Mouse (Mus musculus) embryonic facial prominence, embryonic 13.5 days (tissue): ENCODE measurements around the gene Basp1. TPM values are rescaled to one million over a fixed set of nuclear protein-coding genes. Genes with fewer than 3 reads are reported as not detected.
A peak's percentile ranks its signal among the peaks of the same experiment; 100 is the strongest.

Source experiments
- ATAC-seq: fragments of 200-750 bp; cut with Nextera tagmentation; 2 replicates; pipeline ENCODE4 v1.8.0; 2017; ENCODE audit warnings: low read depth; ENCODE audit not compliant: insufficient number of reproducible peaks, insufficient read depth, low FRiP score, low TSS enrichment
- H3K27ac ChIP-seq: fragments of 300-500 bp; sonication (generic); 2 replicates; pipeline ENCODE4 v1.5.1; 2015; ENCODE audit warnings: moderate library complexity, mild to moderate bottlenecking, inconsistent platforms
- H3K27me3 ChIP-seq: fragments of 300-500 bp; sonication (generic); 2 replicates; pipeline ENCODE4 v1.6.1; 2015; ENCODE audit warnings: mild to moderate bottlenecking, inconsistent platforms
- H3K36me3 ChIP-seq: fragments of 300-500 bp; sonication (generic); 2 replicates; pipeline ENCODE4 v1.6.1; 2015; ENCODE audit warnings: mild to moderate bottlenecking, inconsistent platforms
- H3K4me1 ChIP-seq: fragments of 300-500 bp; sonication (generic); 2 replicates; pipeline ENCODE4 v1.6.1; 2015; ENCODE audit warnings: inconsistent platforms
- H3K4me2 ChIP-seq: fragments of 300-500 bp; sonication (generic); 2 replicates; pipeline ENCODE4 v1.6.1; 2015; ENCODE audit warnings: moderate library complexity, mild to moderate bottlenecking, inconsistent platforms
- H3K4me3 ChIP-seq: fragments of 300-500 bp; sonication (generic); 2 replicates; pipeline ENCODE4 v1.5.1; 2015; ENCODE audit warnings: mild to moderate bottlenecking, inconsistent platforms
- H3K9ac ChIP-seq: fragments of 300-500 bp; sonication (generic); 2 replicates; pipeline ENCODE4 v1.6.1; 2015; ENCODE audit warnings: mild to moderate bottlenecking, inconsistent platforms
- H3K9me3 ChIP-seq: fragments of 300-500 bp; sonication (generic); 2 replicates; pipeline ENCODE4 v1.6.1; 2016; ENCODE audit warnings: inconsistent platforms
- WGBS: fragments of 180-500 bp; shearing (Covaris S2); methylation state at CpG from one replicate; pipeline ENCODE4 v1.1.7; 2015; ENCODE audit warnings: mixed read lengths; 5-methylcytosine and 5-hydroxymethylcytosine counted together
- polyA plus RNA-seq: library from polyadenylated mRNA; unstranded; fragments of >200 nt; fragmentation: Nextera tagmentation; extraction: Ambion mirVana; gene quantifications from 2 replicates; pipeline ENCODE4 v1.2.1, GENCODE M21; 2015

Basp1 gene
- polyA plus RNA-seq, 1 experiment from 2014 or later, result 56.1 TPM

DNA sequence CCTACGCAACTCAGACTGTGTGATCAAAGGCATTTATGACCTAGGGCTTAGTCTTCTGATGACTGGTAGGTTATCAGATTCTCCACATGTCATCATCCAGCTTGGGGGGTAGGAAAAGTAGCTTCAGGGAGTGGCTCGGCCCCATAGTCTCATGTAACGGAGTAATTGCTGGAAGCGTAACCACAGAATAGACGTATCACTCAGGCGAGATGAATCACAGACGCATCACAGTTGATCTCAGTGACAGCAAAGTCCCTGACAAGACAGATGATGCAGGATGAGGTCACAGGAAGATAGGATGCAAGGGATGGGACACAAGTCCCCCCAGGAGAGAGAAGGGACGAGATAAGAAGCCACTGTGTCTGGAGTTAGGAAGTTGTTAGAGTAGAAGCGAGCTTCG, 30.6 kb upstream of the Basp1 start:
- no peaks in the 10 kb centered on the region for H3K9me3 ChIP-seq
- peaks cover 25% of the 10 kb centered on the region for H3K4me1 ChIP-seq
- H3K4me2 ChIP-seq, result no peak overlapping the region
- no peak overlapping the region for H3K27ac ChIP-seq
- 60% methylated on average over 10 of the region's 10 CpGs for WGBS
- no peak for ATAC-seq
- H3K9ac ChIP-seq, result no peak overlapping the region
- no peak overlapping the region for H3K4me3 ChIP-seq
- peaks cover 13% of the 10 kb centered on the region for H3K27me3 ChIP-seq
- no peaks in the 10 kb centered on the region for H3K36me3 ChIP-seq

- 82% methylated on average over 8 of the region's 8 CpGs for WGBS
- peaks cover 13% of the 10 kb centered on the region for H3K27me3 ChIP-seq
- ATAC-seq, result no peak
These were observed 29.7 kb upstream of the Basp1 start for GRCm38 (mm10) chr15:25443140-25443790.

GRCm38 (mm10) chr15:25441868-25442185, 28.3 kb upstream of the Basp1 start:
- Histone ChIP-seq H3K4me1 (peaks cover 25% of the 10 kb centered on the region), H3K36me3 (no peaks in the 10 kb centered on the region), H3K27ac (no peak overlapping the region), H3K27me3 (peaks cover 13% of the 10 kb centered on the region), H3K4me3 (no peak overlapping the region), H3K9ac (no peak overlapping the region), H3K9me3 (no peaks in the 10 kb centered on the region), H3K4me2 (0 out of 2 replicates have a peak overlapping the region, but pooled peaks have one; percentile 54)
- 46% methylated on average over 9 of the region's 9 CpGs for WGBS
- no peak for ATAC-seq

More at GRCm38 (mm10) chr15:25443140-25443790, 29.7 kb upstream of the Basp1 start:
- H3K4me2 ChIP-seq, result no peak overlapping the region
- H3K27ac ChIP-seq, result no peak overlapping the region
- H3K4me3 ChIP-seq, result no peak overlapping the region
- peaks cover 25% of the 10 kb centered on the region for H3K4me1 ChIP-seq
- H3K36me3 ChIP-seq, result no peaks in the 10 kb centered on the region
- H3K9ac ChIP-seq, result no peak overlapping the region
- no peaks in the 10 kb centered on the region for H3K9me3 ChIP-seq

DNA sequence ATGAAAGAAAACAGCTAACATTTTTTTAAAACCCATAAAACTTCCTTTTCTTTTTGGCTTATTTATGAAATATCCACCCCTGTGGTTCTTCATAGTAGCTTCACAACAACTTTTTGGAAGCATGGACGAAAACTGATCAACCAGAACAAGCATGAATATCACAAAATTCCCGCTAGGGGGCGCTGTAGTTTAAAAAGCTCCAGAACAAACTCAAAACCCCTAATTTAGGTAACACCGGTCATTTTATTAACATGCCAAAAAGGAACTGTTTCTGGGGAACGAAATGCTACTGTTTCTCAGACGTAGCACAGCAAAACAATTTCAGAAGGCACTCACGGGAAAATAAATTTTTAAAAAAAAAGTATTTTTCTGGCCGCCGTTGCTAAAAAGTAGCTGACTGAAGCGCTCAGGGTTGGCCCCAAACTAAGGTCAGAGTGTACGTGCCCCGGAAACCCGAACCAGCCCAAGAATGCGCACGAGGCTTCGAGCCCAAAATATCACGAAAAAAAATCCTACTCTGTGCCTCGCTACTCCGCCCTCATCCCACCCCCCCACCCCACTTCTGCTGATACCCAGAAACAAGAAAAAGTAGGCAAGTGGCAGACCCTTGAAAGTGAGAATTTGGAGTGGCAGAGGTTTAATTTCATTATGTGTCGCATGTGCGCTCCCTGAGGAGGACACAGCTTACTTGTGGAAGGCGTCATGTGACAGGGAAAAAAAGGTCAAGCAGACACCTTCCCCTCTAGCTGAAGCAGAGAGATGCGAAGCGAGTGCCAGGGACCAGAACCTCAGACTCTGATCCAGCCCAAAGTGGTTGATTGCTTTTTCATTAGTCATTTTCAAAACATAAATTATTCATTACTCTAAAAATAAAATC, 27.7 kb upstream of the Basp1 start:
- peak overlapping the region; percentile 19 for H3K4me3 ChIP-seq

DNA sequence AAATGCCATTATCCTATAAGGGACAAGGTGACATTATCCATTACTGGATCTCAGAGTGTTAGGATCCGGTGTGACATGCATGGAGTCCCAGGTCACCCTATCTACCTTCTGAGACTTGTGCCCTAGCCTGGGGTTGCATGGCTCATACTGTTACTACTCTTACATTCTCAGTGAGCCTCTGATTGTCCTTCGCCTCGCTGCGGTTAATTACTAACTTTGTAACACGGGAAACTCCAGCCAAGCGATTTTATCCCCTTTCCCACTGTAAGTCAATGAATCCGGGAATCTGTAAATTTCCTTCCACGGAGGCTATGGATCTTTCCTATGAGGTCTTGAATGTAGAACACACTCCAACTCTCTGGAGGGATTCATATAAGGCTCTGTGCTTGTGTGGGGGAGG, 26.8 kb upstream of the Basp1 start:
- Histone ChIP-seq H3K9ac (no peak overlapping the region), H3K4me1 (peaks cover 13% of the 10 kb centered on the region), H3K9me3 (no peaks in the 10 kb centered on the region), H3K4me3 (no peak overlapping the region), H3K27me3 (peaks cover 13% of the 10 kb centered on the region), H3K27ac (no peak overlapping the region), H3K36me3 (no peaks in the 10 kb centered on the region), H3K4me2 (no peak overlapping the region)
- whole genome bisulfite sequencing, result 82% methylated on average over 8 of the region's 8 CpGs
- ATAC-seq, result no peak

More for the DNA sequence above, 27.7 kb upstream of the Basp1 start:
- Histone ChIP-seq H3K27ac (no peak overlapping the region), H3K36me3 (no peaks in the 10 kb centered on the region), H3K4me2 (peak overlapping the region; percentile 54), H3K4me1 (peaks cover 21% of the 10 kb centered on the region), H3K27me3 (peaks cover 13% of the 10 kb centered on the region), H3K9me3 (no peaks in the 10 kb centered on the region), H3K9ac (no peak overlapping the region)
- no peak for ATAC-seq
- WGBS, result 6% methylated on average over 24 of the region's 24 CpGs

GRCm38 (mm10) chr15:25432341-25432740, 18.8 kb upstream of the Basp1 start:
- no peak overlapping the region for H3K4me2 ChIP-seq
- no peaks in the 10 kb centered on the region for H3K9me3 ChIP-seq
- no peak overlapping the region for H3K27ac ChIP-seq
- no peak for ATAC-seq
- 0 out of 2 replicates have a peak, but pooled peaks cover 3% of the 10 kb centered on the region for H3K4me1 ChIP-seq
- H3K4me3 ChIP-seq, result no peak overlapping the region
- H3K27me3 ChIP-seq, result no peaks in the 10 kb centered on the region
- no peaks in the 10 kb centered on the region for H3K36me3 ChIP-seq
- 72% methylated on average over 1 of the region's 1 CpGs for WGBS
- H3K9ac ChIP-seq, result no peak overlapping the region

DNA sequence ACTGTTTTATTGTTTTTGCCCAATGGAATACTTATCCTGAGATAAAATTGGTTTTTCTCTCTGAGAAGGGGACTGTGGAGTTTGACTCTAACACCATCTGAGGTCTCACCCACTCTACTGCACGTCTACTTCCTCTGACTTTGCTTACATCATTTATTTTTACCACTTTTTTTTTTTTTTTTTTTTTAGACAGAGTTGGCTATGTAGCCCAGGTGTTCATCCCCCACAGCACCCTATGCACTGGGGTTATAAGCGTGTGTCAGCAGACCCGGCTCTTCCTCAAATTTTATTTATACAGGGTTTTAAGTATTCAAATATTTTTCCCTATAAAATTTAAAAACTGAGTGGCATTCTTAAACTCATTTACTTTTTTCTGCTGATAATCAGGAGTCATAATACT, 16.6 kb upstream of the Basp1 start:
- Histone ChIP-seq H3K4me3 (no peak overlapping the region), H3K9ac (no peak overlapping the region), H3K4me2 (no peak overlapping the region), H3K4me1 (peaks cover 6% of the 10 kb centered on the region; the same call in 1 of the 2 replicates), H3K9me3 (no peaks in the 10 kb centered on the region), H3K36me3 (no peaks in the 10 kb centered on the region), H3K27ac (no peak overlapping the region), H3K27me3 (no peaks in the 10 kb centered on the region)
- WGBS, result 78% methylated on average over 3 of the region's 3 CpGs
- no peak for ATAC-seq

DNA sequence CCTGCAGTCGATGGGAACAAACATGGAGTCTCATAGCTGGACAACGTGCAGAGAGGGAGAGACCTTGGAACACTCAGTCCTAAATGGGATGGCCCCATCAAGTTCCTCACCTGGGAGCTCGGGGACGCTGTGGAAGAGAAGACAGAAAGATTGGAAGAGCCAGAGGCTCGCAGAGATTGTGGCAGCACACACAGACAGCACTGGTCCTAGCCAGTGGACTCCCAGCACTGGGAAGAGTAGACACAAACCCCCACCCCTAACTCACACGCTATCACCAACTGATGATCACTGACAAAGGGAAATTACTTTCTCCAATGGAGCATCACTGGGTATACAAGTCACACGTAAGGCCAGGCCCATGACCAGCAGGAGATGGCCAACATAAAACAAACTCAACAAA, 15.4 kb upstream of the Basp1 start:
- no peak overlapping the region for H3K27ac ChIP-seq
- WGBS, result 65% methylated on average over 7 of the region's 7 CpGs
- no peaks in the 10 kb centered on the region for H3K36me3 ChIP-seq
- H3K9me3 ChIP-seq, result no peaks in the 10 kb centered on the region
- no peak for ATAC-seq
- no peak overlapping the region for H3K4me2 ChIP-seq
- no peak overlapping the region for H3K4me3 ChIP-seq
- no peaks in the 10 kb centered on the region for H3K27me3 ChIP-seq
- H3K9ac ChIP-seq, result no peak overlapping the region
- peaks cover 6% of the 10 kb centered on the region; the same call in 1 of the 2 replicates for H3K4me1 ChIP-seq

DNA sequence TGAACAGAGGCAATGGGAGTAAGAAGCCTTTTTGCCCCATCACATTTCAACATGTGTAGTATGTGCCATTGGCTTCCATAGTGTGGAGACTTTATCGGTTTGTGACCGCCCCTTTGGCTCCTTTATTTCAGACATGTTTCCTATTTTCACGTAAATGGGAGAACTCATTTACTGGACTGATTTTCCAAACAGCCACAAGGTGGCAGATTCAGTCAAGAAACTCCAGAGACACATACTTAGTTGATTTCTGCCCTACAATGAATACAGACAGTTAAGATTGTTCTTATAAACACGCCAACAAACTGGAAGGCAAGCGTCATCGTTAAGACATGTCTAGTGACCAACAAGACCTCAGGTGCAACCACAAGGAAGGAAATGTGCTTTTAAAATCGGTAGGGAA, 15.0 kb upstream of the Basp1 start:
- no peak overlapping the region for H3K4me2 ChIP-seq
- no peak for ATAC-seq
- no peak overlapping the region for H3K9ac ChIP-seq
- H3K4me1 ChIP-seq, result peaks cover 3% of the 10 kb centered on the region; the same call in 1 of the 2 replicates
- WGBS, result 33% methylated on average over 7 of the region's 7 CpGs
- no peaks in the 10 kb centered on the region for H3K36me3 ChIP-seq
- H3K27ac ChIP-seq, result no peak overlapping the region
- H3K27me3 ChIP-seq, result no peaks in the 10 kb centered on the region
- H3K9me3 ChIP-seq, result no peaks in the 10 kb centered on the region
- H3K4me3 ChIP-seq, result no peak overlapping the region

GRCm38 (mm10) chr15:25420266-25420665, 6.7 kb upstream of the Basp1 start:
- H3K4me2 ChIP-seq, result no peak overlapping the region
- H3K4me1 ChIP-seq, result peaks cover 18% of the 10 kb centered on the region
- no peak for ATAC-seq
- no peak overlapping the region for H3K27ac ChIP-seq
- H3K9ac ChIP-seq, result no peak overlapping the region
- H3K9me3 ChIP-seq, result no peaks in the 10 kb centered on the region
- H3K4me3 ChIP-seq, result no peak overlapping the region
- 83% methylated on average over 9 of the region's 9 CpGs for WGBS
- H3K36me3 ChIP-seq, result no peaks in the 10 kb centered on the region
- H3K27me3 ChIP-seq, result no peaks in the 10 kb centered on the region

GRCm38 (mm10) chr15:25416367-25416766, 2.8 kb upstream of the Basp1 start:
- 40% methylated on average over 6 of the region's 6 CpGs for WGBS
- Histone ChIP-seq H3K4me1 (peaks cover 21% of the 10 kb centered on the region), H3K4me3 (no peak overlapping the region), H3K4me2 (peak overlapping the region; percentile 26), H3K9ac (no peak overlapping the region), H3K27me3 (no peaks in the 10 kb centered on the region), H3K9me3 (no peaks in the 10 kb centered on the region), H3K36me3 (no peaks in the 10 kb centered on the region), H3K27ac (no peak overlapping the region)
- ATAC-seq, result no peak

GRCm38 (mm10) chr15:25415958-25416357, 2.4 kb upstream of the Basp1 start:
- no peaks in the 10 kb centered on the region for H3K36me3 ChIP-seq
- peak overlapping the region; percentile 26 for H3K4me2 ChIP-seq
- no peaks in the 10 kb centered on the region for H3K9me3 ChIP-seq
- H3K4me1 ChIP-seq, result peaks cover 25% of the 10 kb centered on the region
- WGBS, result 65% methylated on average over 4 of the region's 4 CpGs
- no peak overlapping the region for H3K9ac ChIP-seq
- ATAC-seq, result no peak
- no peak overlapping the region for H3K4me3 ChIP-seq
- no peak overlapping the region for H3K27ac ChIP-seq
- no peaks in the 10 kb centered on the region for H3K27me3 ChIP-seq
